Mouse (Mus musculus) forebrain, embryonic 16.5 days (tissue): ENCODE data around the gene P4ha3. TPM values are rescaled to one million over a fixed set of nuclear protein-coding genes. Genes with fewer than 3 reads are reported as not detected.

Experiments
- ATAC-seq: fragments of 200-750 bp; cut with Nextera tagmentation; 2 replicates; pipeline ENCODE4 v1.8.0; 2017; ENCODE audit warnings: mild to moderate bottlenecking, moderate library complexity
- H3K27ac ChIP-seq: fragments of 300-500 bp; sonication (generic); 2 replicates; pipeline ENCODE4 v1.5.1; 2014; ENCODE audit warnings: low read length, control low read depth
- H3K27me3 ChIP-seq: fragments of 300-500 bp; sonication (generic); replicated peaks from 2 replicates; pipeline ENCODE4 v1.6.1; 2014; ENCODE audit warnings: low read length; ENCODE audit not compliant: control insufficient read depth, insufficient read depth
- H3K36me3 ChIP-seq: fragments of 300-500 bp; sonication (generic); 2 replicates; pipeline ENCODE4 v1.6.1; 2014; ENCODE audit not compliant: control insufficient read depth, insufficient read depth
- H3K4me1 ChIP-seq: fragments of 300-500 bp; sonication (generic); replicated peaks from 2 replicates; pipeline ENCODE4 v1.6.1; 2014; ENCODE audit warnings: low read length; ENCODE audit not compliant: control insufficient read depth, insufficient read depth
- H3K4me2 ChIP-seq: fragments of 300-500 bp; sonication (generic); 2 replicates; pipeline ENCODE4 v1.6.1; 2014; ENCODE audit warnings: mild to moderate bottlenecking, low read length, control low read depth
- H3K4me3 ChIP-seq: fragments of 300-500 bp; sonication (generic); replicated peaks from 2 replicates; pipeline ENCODE4 v1.5.1; 2014; ENCODE audit warnings: mild to moderate bottlenecking, low read length, control low read depth
- H3K9ac ChIP-seq: fragments of 300-500 bp; sonication (generic); replicated peaks from 2 replicates; pipeline ENCODE4 v1.6.1; 2014; ENCODE audit warnings: low read depth, low read length, control low read depth
- H3K9me3 ChIP-seq: fragments of 300-500 bp; sonication (generic); 2 replicates; pipeline ENCODE4 v1.6.1; 2016; ENCODE audit warnings: low read length; ENCODE audit not compliant: control insufficient read depth
- WGBS: fragments of 180-500 bp; shearing (Covaris S2); extraction: QIAGEN DNeasy Blood & Tissue Kit; methylation state at CpG from one replicate; pipeline ENCODE4 v1.1.7; 2014; 5-methylcytosine and 5-hydroxymethylcytosine counted together
- polyA plus RNA-seq: library from polyadenylated mRNA; unstranded; fragments of >200 nt; fragmentation: Nextera tagmentation; extraction: Ambion mirVana; gene quantifications from 2 replicates; pipeline ENCODE4 v1.2.1, GENCODE M21; 2015

Gene P4ha3
- polyA plus RNA-seq, 1 experiment from 2014 or later: 1.9 TPM

- peaks cover 4% of the 10 kb centered on the region; the same call in 1 of the 2 replicates for H3K36me3 ChIP-seq
- no peaks in the 10 kb centered on the region for H3K4me1 ChIP-seq
- no peak overlapping the region for H3K9ac ChIP-seq
- H3K27ac ChIP-seq: no peak overlapping the region
- no peaks in the 10 kb centered on the region for H3K27me3 ChIP-seq
- WGBS: 91% methylated on average over 6 of the region's 6 CpGs
- no peak for ATAC-seq
- no peak overlapping the region for H3K4me3 ChIP-seq
- H3K9me3 ChIP-seq: no peaks in the 10 kb centered on the region
- no peak overlapping the region for H3K4me2 ChIP-seq
These were observed 10.8 kb upstream of the P4ha3 start for GRCm38 (mm10) chr7:100274507-100274906.

DNA sequence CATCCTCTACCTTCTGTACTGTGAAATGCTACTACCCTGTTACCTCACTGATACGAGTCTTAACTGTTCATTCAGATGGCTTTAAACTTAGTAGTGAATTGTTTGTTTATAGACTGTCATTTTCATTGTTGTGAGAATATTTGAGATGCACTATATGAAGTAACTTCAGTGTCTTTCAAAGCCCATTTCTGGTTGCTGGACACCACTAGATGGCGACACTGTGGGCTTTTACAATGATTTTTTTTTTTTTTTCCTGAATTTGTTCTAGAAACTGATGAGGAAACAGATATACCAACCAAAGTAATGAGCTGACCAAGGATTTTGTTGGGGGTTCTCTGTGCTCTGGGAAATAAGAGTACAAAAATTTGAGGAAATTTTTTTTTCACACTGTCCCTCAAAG, 8.9 kb upstream of the P4ha3 start:
- Histone ChIP-seq H3K4me2 (no peak overlapping the region), H3K27ac (no peak overlapping the region), H3K4me1 (no peaks in the 10 kb centered on the region), H3K27me3 (no peaks in the 10 kb centered on the region), H3K9me3 (no peaks in the 10 kb centered on the region), H3K36me3 (peaks cover 2% of the 10 kb centered on the region; the same call in 1 of the 2 replicates), H3K4me3 (no peak overlapping the region), H3K9ac (no peak overlapping the region)
- 47% methylated on average over 2 of the region's 2 CpGs for WGBS
- ATAC-seq: no peak

DNA sequence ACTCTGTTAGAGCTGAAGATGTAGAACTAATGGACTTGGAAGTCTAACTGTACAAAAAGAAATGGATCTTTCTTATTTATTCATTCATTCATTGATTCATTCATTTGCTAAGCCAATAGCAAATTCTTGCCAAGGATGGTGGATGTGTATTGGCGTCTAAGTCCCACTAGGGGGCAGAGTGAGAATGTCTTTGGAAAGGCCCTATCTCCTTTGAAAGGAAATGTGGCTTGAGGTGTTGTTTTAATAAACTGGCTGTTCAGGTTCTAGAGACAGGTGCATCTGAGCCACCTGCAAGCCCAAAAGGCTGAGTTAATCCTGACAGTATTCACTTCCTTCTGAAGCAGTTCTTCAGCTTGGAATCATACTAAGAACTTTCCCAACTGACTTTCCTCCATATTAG, 5.5 kb upstream of the P4ha3 start:
- Histone ChIP-seq H3K9ac (no peak overlapping the region), H3K4me1 (no peaks in the 10 kb centered on the region), H3K9me3 (no peaks in the 10 kb centered on the region), H3K27ac (no peak overlapping the region), H3K27me3 (0 out of 2 replicates have a peak, but pooled peaks cover 6% of the 10 kb centered on the region), H3K4me2 (no peak overlapping the region), H3K36me3 (no peaks in the 10 kb centered on the region), H3K4me3 (no peak overlapping the region)
- ATAC-seq: no peak
- 0% methylated on average over 1 of the region's 1 CpGs for WGBS

GRCm38 (mm10) chr7:100281596-100281995, 3.7 kb upstream of the P4ha3 start:
- no peak overlapping the region for H3K4me2 ChIP-seq

GRCm38 (mm10) chr7:100283298-100283697, 2.0 kb upstream of the P4ha3 start:
- Histone ChIP-seq H3K4me1 (peaks cover 14% of the 10 kb centered on the region), H3K27ac (no peak overlapping the region), H3K4me2 (no peak overlapping the region), H3K36me3 (no peaks in the 10 kb centered on the region), H3K4me3 (no peak overlapping the region), H3K27me3 (peaks cover 14% of the 10 kb centered on the region), H3K9ac (no peak overlapping the region), H3K9me3 (no peaks in the 10 kb centered on the region)
- ATAC-seq: no peak
- WGBS: 22% methylated on average over 3 of the region's 3 CpGs

More at GRCm38 (mm10) chr7:100281596-100281995, 3.7 kb upstream of the P4ha3 start:
- WGBS: 37% methylated on average over 3 of the region's 3 CpGs
- Histone ChIP-seq H3K9me3 (no peaks in the 10 kb centered on the region), H3K4me1 (peaks cover 9% of the 10 kb centered on the region), H3K9ac (no peak overlapping the region), H3K36me3 (no peaks in the 10 kb centered on the region), H3K4me3 (no peak overlapping the region), H3K27me3 (peaks cover 14% of the 10 kb centered on the region), H3K27ac (no peak overlapping the region)
- no peak for ATAC-seq

DNA sequence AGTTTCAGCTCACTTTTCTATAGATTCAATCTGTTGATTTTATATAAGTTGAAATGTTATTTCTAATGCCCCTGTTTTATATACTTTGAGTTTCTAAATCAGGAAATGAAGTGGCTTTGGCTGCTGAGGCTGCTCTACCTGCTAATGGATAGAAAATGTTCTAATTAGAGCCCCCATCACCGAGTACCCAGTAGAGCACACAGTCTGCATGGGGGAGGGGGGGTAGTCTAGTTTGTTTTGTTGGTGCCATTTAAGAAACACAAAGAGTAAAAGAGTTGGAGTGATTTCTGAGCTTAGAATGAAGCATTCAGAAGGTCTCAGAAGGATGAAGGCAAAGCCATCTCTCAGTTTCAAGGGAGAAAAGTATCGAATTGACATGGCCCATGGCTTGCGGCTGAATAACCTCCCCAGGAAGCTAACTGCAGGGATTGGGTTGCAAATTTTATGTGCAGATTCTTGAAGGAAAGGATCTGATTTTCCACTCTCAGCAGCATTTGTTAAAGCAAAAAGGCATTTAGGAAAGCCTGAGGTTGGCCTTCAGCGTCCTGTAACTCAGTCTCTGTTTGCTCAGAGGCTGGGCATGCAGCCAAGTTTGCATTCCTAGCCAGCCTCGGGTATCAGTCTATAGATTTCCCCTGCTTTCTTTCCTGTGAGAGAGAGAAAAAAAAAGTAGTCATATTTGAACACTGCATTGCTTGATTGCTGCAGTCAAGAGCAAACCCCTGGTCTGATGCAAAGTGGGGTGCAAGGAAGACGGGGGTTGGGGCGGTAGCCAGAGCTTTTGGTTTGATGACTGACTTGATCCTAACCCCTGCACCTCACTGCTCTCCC, 2.6 kb downstream of the P4ha3 start:
- H3K4me3 ChIP-seq: no peak overlapping the region
- 8% methylated on average over 7 of the region's 7 CpGs for WGBS
- H3K4me2 ChIP-seq: no peak overlapping the region; the same call in 1 of the 2 replicates
- H3K27me3 ChIP-seq: peaks cover 14% of the 10 kb centered on the region
- peaks cover 20% of the 10 kb centered on the region for H3K4me1 ChIP-seq
- peak; percentile 59 for ATAC-seq
- peak overlapping the region; percentile 34; the same call in 1 of the 2 replicates for H3K27ac ChIP-seq
- H3K9ac ChIP-seq: no peak overlapping the region
- H3K36me3 ChIP-seq: no peaks in the 10 kb centered on the region
- H3K9me3 ChIP-seq: peaks cover 3% of the 10 kb centered on the region; the same call in 1 of the 2 replicates

- Histone ChIP-seq H3K27me3 (peaks cover 14% of the 10 kb centered on the region), H3K9ac (no peak overlapping the region), H3K4me1 (peaks cover 20% of the 10 kb centered on the region), H3K4me3 (no peak overlapping the region), H3K27ac (peak overlapping the region; percentile 34; the same call in 1 of the 2 replicates), H3K4me2 (no peak overlapping the region; the same call in 1 of the 2 replicates), H3K36me3 (no peaks in the 10 kb centered on the region), H3K9me3 (peaks cover 3% of the 10 kb centered on the region; the same call in 1 of the 2 replicates)
- 37% methylated on average over 11 of the region's 11 CpGs for WGBS
- ATAC-seq: 0 out of 2 replicates have a peak, but pooled peaks have one; percentile 27
These were observed 3.3 kb downstream of the P4ha3 start for GRCm38 (mm10) chr7:100288622-100289021.

DNA sequence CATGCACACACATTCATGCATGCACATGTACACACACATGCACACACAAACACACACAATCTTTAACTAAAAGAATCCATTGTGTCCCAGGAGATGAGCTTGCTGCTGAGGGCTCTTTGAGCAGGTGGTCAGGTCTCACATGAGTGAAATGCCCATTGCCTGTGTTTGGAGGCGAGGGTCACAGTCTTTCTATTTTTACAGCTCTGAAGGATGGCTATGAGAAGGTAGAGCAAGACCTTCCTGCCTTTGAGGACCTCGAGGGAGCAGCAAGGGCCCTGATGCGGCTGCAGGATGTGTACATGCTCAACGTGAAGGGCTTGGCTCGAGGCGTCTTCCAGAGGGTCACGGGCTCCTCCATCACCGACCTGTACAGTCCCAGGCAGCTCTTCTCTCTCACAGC, 8.2 kb downstream of the P4ha3 start:
- Histone ChIP-seq H3K27ac (no peak overlapping the region), H3K4me3 (no peak overlapping the region), H3K4me1 (peaks cover 4% of the 10 kb centered on the region), H3K27me3 (no peaks in the 10 kb centered on the region), H3K36me3 (no peaks in the 10 kb centered on the region), H3K9me3 (peaks cover 3% of the 10 kb centered on the region; the same call in 1 of the 2 replicates), H3K9ac (no peak overlapping the region), H3K4me2 (no peak overlapping the region)
- ATAC-seq: no peak
- 86% methylated on average over 8 of the region's 8 CpGs for WGBS

- peak; percentile 80; the same call in 1 of the 2 replicates for ATAC-seq
These were observed 10.4 kb downstream of the P4ha3 start for GRCm38 (mm10) chr7:100295745-100296144.

More at GRCm38 (mm10) chr7:100295745-100296144, 10.4 kb downstream of the P4ha3 start:
- no peak overlapping the region for H3K4me3 ChIP-seq
- no peak overlapping the region for H3K9ac ChIP-seq
- no peak overlapping the region for H3K4me2 ChIP-seq
- H3K4me1 ChIP-seq: no peaks in the 10 kb centered on the region
- no peaks in the 10 kb centered on the region for H3K36me3 ChIP-seq
- 72% methylated on average over 2 of the region's 2 CpGs for WGBS
- H3K27me3 ChIP-seq: no peaks in the 10 kb centered on the region
- no peak overlapping the region for H3K27ac ChIP-seq
- H3K9me3 ChIP-seq: no peaks in the 10 kb centered on the region; the same call in 1 of the 2 replicates
